Mouse (Mus musculus) hindlimb bud, embryonic 11.5 days (tissue): ENCODE measurements at regions not wholly inside any gene's neighbourhood (a gene's known extent, or its start where the extent isn't known, plus 50 kb on each side); places are given as distances from the start of the nearest gene placed in this dataset.
"Not testable (repeated sequence)": the region's sequence is repeated elsewhere in the genome, so short reads cannot be mapped to it uniquely, and the experiment has no call there.

Experiments used
- DNase-seq: peaks from one replicate; pipeline ENCODE4 v3.0.0-alpha.2; 2012; ENCODE audit warnings: low read depth, low spot score; ENCODE audit errors: extremely low spot score

DNA sequence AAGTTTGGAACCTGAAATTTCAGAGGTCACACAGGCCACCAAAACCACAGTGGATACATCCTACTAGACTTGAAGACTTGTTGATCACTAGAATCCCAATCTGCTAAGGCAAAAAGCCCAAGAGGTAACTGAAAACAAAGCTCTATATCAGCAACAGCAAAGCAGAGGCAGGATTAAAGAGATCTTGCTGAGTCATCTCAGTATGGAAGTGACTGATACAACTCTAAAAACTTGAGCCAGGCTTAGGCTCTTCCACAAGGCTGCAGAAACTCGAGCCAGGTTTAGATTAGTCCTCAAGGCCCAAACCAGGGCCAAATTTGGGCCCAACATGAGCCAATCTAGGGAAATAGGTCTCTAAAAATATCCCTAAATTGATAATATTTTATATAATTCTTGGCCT lies 56.2 kb downstream of the Speer3 start:
- no peak for DNase-seq

GRCm38 (mm10) chr5:13880236-13880635 lies 88.8 kb downstream of the Speer3 start:
- not testable (repeated sequence) for DNase-seq

GRCm38 (mm10) chr5:13888415-13888814 lies 97.0 kb downstream of the Speer3 start:
- no peak for DNase-seq

DNA sequence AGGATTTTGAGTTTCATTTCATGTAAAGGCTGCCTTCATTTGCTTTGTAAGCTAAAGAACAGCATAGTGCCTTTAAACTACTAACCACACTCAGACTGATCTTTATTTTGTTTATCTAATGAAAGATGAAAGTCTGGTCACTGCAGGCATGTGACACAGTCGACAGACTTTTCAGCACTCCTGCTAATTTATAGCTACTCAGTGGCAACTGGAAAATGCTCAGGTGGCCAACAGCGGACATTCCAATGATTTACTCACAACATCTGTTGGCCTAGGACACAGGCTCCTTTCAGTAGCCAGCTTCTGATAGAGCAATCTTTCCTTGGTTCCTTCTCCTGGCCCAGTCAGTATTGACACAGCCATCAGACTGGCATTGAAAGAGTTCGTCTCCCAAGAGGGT lies 116.8 kb upstream of the Sema3e start:
- peak; percentile 64 for DNase-seq

GRCm38 (mm10) chr5:13917355-13917754 lies 107.7 kb upstream of the Sema3e start:
- DNase-seq = no peak

GRCm38 (mm10) chr5:13922295-13922694 lies 102.8 kb upstream of the Sema3e start:
- DNase-seq = no peak

GRCm38 (mm10) chr5:13931011-13931410 lies 94.1 kb upstream of the Sema3e start:
- no peak for DNase-seq

- DNase-seq = no peak
Measured at GRCm38 (mm10) chr5:13951346-13951745, 73.7 kb upstream of the Sema3e start.

DNA sequence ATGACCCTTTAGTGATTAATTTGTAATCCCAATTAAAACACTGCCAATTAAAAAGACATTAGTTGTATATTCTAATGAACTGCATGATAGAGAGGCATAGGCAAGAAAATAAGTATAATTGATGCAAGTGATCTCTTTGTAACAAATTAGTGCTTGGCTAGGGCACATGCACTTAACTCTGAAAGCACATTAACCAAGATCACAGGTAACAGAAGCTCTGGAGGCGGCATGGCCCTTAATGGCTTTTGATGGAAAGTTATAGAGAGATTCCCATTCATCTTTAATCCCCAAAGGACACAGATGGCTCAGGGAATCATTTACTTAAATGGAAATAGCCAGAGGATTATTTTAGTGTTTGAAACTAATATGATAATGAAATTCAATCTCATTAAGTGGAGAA lies 69.5 kb upstream of the Sema3e start:
- no peak for DNase-seq

DNA sequence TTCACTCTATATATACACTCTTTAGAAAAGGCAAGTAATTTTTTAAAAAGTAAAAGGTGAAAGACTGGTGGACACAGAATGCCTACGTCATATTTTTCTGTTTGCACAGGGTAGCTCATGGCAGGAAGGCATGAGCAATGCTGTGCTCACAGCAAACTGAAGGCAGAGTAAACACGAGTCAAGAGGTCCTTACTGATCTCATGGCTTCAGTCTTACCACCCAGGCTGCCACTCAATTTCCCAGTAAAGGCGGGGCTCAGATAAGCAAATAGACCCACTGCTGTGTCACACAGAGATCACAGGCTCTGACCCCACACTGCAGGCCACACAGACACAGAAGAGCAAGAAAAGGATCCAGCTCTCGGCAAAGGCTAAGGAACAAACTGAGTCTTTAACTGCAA lies 65.5 kb upstream of the Sema3e start:
- no peak for DNase-seq

DNA sequence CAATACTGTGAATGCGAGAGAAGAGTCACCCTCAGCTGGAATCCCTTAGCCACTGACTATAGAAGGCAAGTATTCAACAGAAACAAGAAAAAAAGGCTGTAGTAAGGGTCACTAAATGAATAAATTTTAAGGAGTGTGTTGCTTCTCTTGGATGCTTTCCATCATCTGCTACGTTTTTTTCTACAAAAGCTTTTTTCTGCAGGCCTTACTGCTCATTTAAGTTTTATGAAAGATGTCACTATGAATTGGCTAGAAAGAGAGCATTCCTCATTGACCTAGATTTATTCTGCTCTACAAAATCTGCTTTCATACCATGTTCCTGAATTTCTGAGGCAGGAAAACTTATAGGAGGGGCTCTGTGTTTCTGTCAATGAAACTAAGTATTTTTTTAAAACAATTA lies 59.2 kb upstream of the Sema3e start:
- no peak for DNase-seq

DNA sequence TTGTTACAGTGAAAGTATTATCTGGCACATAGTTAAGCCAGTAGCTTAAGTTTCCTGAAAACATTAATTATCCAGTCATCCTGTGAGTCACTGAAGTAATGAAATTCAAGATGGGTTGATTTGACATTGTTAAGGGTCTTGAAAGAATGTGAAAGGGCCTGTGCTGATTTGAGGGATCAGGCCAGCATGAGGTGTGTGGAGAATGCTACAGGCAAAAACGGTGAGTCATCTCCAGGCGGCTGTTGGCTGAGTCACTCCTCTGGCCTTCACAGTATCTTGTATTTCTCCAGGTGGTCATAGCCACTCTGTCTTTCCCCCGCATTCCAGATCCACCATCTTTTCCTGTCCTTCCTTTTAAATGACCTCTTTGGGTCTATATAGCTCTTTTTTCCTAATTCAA lies 50.4 kb upstream of the Sema3e start:
- no peak for DNase-seq
